Mouse (Mus musculus) MEL (cell line): ENCODE data around the gene Ifnar1.

Experiments
- CTCF ChIP-seq, 3 experiments: IDR thresholded peaks in 2 of 3; conservative IDR thresholded peaks in 1 of 3; 2 replicates each; pipeline ENCODE4 v1.5.1; 2011 to 2012; ENCODE audit warnings: low read length in 3 of 3, low read depth in 2 of 3, mild to moderate bottlenecking in 2 of 3, improper control_type of control experiment in 1 of 3, inconsistent platforms in 1 of 3, mixed read lengths in 1 of 3, moderate library complexity in 1 of 3; ENCODE audit not compliant: control insufficient read depth in 1 of 3, insufficient read depth in 1 of 3, poor library complexity in 1 of 3, severe bottlenecking in 1 of 3
- E2F4 ChIP-seq: IDR thresholded peaks from 2 replicates; pipeline ENCODE4 v1.6.1; 2011; ENCODE audit warnings: low read depth, low read length, improper control_type of control experiment, borderline replicate concordance
- ELF1 ChIP-seq: IDR thresholded peaks from 2 replicates; pipeline ENCODE4 v1.6.1; 2014; ENCODE audit warnings: low read depth, mild to moderate bottlenecking, inconsistent platforms, low read length, improper control_type of control experiment, moderate library complexity
- EP300 ChIP-seq, 2 experiments: IDR thresholded peaks; 2 replicates each; pipeline ENCODE4 v1.6.1; 2011; ENCODE audit warnings: improper control_type of control experiment in 2 of 2, low read length in 2 of 2, low read depth in 1 of 2, mild to moderate bottlenecking in 1 of 2
- GATA1 ChIP-seq: IDR thresholded peaks from 2 replicates; pipeline ENCODE4 v1.6.1; 2011; ENCODE audit warnings: low read depth, low read length, improper control_type of control experiment
- MAX ChIP-seq: IDR thresholded peaks from 2 replicates; pipeline ENCODE4 v1.6.1; 2011; ENCODE audit warnings: low read length, improper control_type of control experiment
- MXI1 ChIP-seq: IDR thresholded peaks from 2 replicates; pipeline ENCODE4 v1.6.1; 2011; ENCODE audit warnings: mild to moderate bottlenecking, low read depth, low read length, improper control_type of control experiment
- POLR2A ChIP-seq, 2 experiments: IDR thresholded peaks; 2 replicates each; pipeline ENCODE4 v1.6.1; 2011 to 2012; ENCODE audit warnings: low read length in 2 of 2, mild to moderate bottlenecking in 2 of 2, control low read depth in 1 of 2, improper control_type of control experiment in 1 of 2, low read depth in 1 of 2, moderate library complexity in 1 of 2; ENCODE audit not compliant: control insufficient read depth in 1 of 2, insufficient read depth in 1 of 2, poor library complexity in 1 of 2
- POLR2AphosphoS2 ChIP-seq: IDR thresholded peaks from 2 replicates; pipeline ENCODE4 v1.6.1; 2011; ENCODE audit warnings: low read length, improper control_type of control experiment
- POLR2AphosphoS5 ChIP-seq: IDR thresholded peaks from 2 replicates; pipeline ENCODE4 v1.6.1; 2012; ENCODE audit warnings: low read depth, borderline replicate concordance, mild to moderate bottlenecking, inconsistent platforms, low read length, moderate library complexity, mixed read lengths
- USF2 ChIP-seq, 2 experiments: IDR thresholded peaks; 2 replicates each; pipeline ENCODE4 v1.6.1; 2011 to 2012; ENCODE audit warnings: improper control_type of control experiment in 2 of 2, low read length in 2 of 2, borderline replicate concordance in 1 of 2, inconsistent platforms in 1 of 2, low read depth in 1 of 2, mild to moderate bottlenecking in 1 of 2; ENCODE audit not compliant: insufficient read depth in 1 of 2
- ZMIZ1 ChIP-seq: IDR thresholded peaks from 2 replicates; pipeline ENCODE4 v1.6.1; 2012; ENCODE audit warnings: low read depth, mild to moderate bottlenecking, inconsistent platforms, low read length, improper control_type of control experiment, moderate library complexity
- ZNF384 ChIP-seq: IDR thresholded peaks from 2 replicates; pipeline ENCODE4 v1.6.1; 2012; ENCODE audit warnings: low read depth, mild to moderate bottlenecking, inconsistent platforms, low read length, improper control_type of control experiment

DNA sequence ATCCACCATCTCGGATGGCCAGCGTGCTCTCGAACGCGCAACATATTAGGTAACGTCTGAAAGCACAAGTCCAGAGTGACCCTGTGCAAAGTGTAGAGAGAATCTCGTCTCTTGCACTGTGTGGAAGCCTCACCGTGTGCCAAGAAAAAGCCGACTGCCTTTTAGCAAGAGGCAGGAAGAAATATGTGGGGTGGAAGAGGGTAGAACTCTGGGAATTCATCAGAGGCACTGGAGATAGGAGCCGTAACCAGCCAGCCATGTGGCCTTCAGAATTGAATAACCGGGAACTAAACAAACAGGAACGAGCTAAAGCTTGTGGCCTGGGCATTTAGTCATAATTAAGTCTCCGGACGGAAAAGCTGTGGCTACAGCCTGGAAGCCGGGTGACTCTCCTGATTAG, 71.6 kb downstream of the Ifnar1 start:
- TF ChIP-seq EP300 (IDR thresholded peaks at IDR 0.05; ENCODE audit: low read depth in 1 of 2, low read length in 2 of 2), result no peak
- no peak for TF ChIP-seq POLR2AphosphoS5
- TF ChIP-seq MAX, result no peak
- TF ChIP-seq CTCF (IDR thresholded peaks at IDR 0.05 in 2 of 3, conservative IDR thresholded peaks at IDR 0.05 in 1 of 3; ENCODE audit: control insufficient read depth in 1 of 3, insufficient read depth in 1 of 3, low read depth in 2 of 3, low read length in 3 of 3, poor library complexity in 1 of 3, severe bottlenecking in 1 of 3), result no peak
- TF ChIP-seq GATA1, result no peak
- TF ChIP-seq POLR2AphosphoS2, result no peak
- no peak for TF ChIP-seq E2F4
- no peak for TF ChIP-seq POLR2A (IDR thresholded peaks at IDR 0.05; ENCODE audit: control insufficient read depth in 1 of 2, insufficient read depth in 1 of 2, low read depth in 1 of 2, low read length in 2 of 2, poor library complexity in 1 of 2)
- TF ChIP-seq ZMIZ1, result no peak
- TF ChIP-seq ZNF384, result no peak
- TF ChIP-seq USF2 (IDR thresholded peaks at IDR 0.05; ENCODE audit: borderline replicate concordance in 1 of 2, insufficient read depth in 1 of 2, low read depth in 1 of 2, low read length in 2 of 2), result no peak
- no peak for TF ChIP-seq ELF1
- no peak for TF ChIP-seq MXI1
